Mouse (Mus musculus): ENCODE data around the gene Cyb5r4.
A peak's percentile ranks its signal among the peaks of the same experiment; 100 is the strongest.
"Not testable (repeated sequence)": the region's sequence is repeated elsewhere in the genome, so short reads cannot be mapped to it uniquely, and the experiment has no call there.

Cyb5r4 gene

GRCm38 (mm10) chr9:87027423-87028084 lies 5.7 kb downstream of the Cyb5r4 start:
- peak in 1 of 2 experiments; percentile 52 for DNase-seq

- DNase-seq, result no peak
These were observed 10.4 kb downstream of the Cyb5r4 start for GRCm38 (mm10) chr9:87032196-87032595.

GRCm38 (mm10) chr9:87034831-87035580 lies 13.2 kb downstream of the Cyb5r4 start:
- no peak for DNase-seq

- peak in 1 of 2 experiments; percentile 27 for DNase-seq
These were observed 27.6 kb downstream of the Cyb5r4 start for GRCm38 (mm10) chr9:87049425-87049824.

- no peak for DNase-seq
These were observed 33.9 kb downstream of the Cyb5r4 start for GRCm38 (mm10) chr9:87055547-87056235.

GRCm38 (mm10) chr9:87062337-87062736 lies 40.5 kb downstream of the Cyb5r4 start:
- no peak for DNase-seq

- DNase-seq, result no peak
These were observed 46.3 kb downstream of the Cyb5r4 start for GRCm38 (mm10) chr9:87068160-87068559.

- DNase-seq, result not testable (repeated sequence)
These were observed 49.8 kb downstream of the Cyb5r4 start for GRCm38 (mm10) chr9:87071566-87071965.

- no peak for DNase-seq
These were observed 56.1 kb downstream of the Cyb5r4 start for GRCm38 (mm10) chr9:87077919-87078318.

- DNase-seq, result no peak
These were observed 57.7 kb downstream of the Cyb5r4 start for GRCm38 (mm10) chr9:87079511-87079910.

GRCm38 (mm10) chr9:87086991-87087390 lies 65.2 kb downstream of the Cyb5r4 start:
- no peak for DNase-seq

GRCm38 (mm10) chr9:87097989-87098388 lies 76.2 kb downstream of the Cyb5r4 start:
- peak; percentile 29 to 44 for DNase-seq

GRCm38 (mm10) chr9:87115019-87115418 lies 93.2 kb downstream of the Cyb5r4 start:
- no peak for DNase-seq

GRCm38 (mm10) chr9:87115456-87115931 lies 93.7 kb downstream of the Cyb5r4 start:
- no peak for DNase-seq

- no peak for DNase-seq
These were observed 94.2 kb downstream of the Cyb5r4 start for GRCm38 (mm10) chr9:87115978-87116377.

- no peak for DNase-seq
These were observed 97.2 kb downstream of the Cyb5r4 start for GRCm38 (mm10) chr9:87118996-87119395.

- no peak for DNase-seq
These were observed 100.2 kb downstream of the Cyb5r4 start for GRCm38 (mm10) chr9:87121956-87122493.

- not testable (repeated sequence) for DNase-seq
These were observed 105.2 kb downstream of the Cyb5r4 start for GRCm38 (mm10) chr9:87127046-87127445.
